Mouse (Mus musculus) central nervous system, embryonic 18 days (tissue): ENCODE data around the gene S100a3. TPM values are rescaled to one million over a fixed set of nuclear protein-coding genes. Genes with fewer than 3 reads are reported as not detected.

Experiments used
- polyA plus RNA-seq: library from polyadenylated mRNA; depleted of rRNA; stranded (reverse); fragments of >200 nt; gene quantifications from 2 replicates; pipeline ENCODE4 v1.2.3, GENCODE M21; 2012; rRNA removed

Gene S100a3
- polyA plus RNA-seq: 0.41 and 0.56 TPM in 2 replicates

DNA sequence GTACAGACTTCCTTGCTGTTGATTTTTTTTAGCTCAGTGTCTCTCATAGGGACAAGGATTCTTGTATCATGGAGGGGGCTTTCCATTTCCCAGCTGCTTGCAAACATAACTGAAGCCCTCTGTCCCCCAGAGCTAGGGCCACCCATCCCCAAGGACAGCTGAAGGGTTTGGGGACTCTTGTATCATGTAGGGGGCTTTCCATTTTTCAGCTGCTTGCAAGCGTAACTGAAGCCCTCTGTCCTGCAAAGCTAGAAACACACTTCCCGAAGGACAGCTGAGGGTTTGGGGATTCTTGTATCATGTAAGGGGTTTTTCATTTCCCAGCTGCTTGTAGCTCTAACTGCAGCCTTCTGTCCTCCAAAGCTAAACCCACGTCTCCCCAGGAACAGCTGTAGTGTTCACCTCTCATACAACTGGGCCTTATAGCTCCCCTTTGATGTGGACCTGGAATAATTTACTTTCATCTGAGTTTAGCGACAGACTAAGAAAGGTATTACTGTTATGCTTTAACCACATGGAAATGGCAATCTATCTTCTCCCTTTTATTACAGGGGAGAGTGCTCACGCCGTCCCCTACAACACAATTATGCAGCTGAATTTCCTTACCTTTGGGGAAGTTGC is at the start of gene S100a3:
TSS of gene S100a3 (plus strand) at position 571 of the 621 bp plus-strand sequence.

DNA sequence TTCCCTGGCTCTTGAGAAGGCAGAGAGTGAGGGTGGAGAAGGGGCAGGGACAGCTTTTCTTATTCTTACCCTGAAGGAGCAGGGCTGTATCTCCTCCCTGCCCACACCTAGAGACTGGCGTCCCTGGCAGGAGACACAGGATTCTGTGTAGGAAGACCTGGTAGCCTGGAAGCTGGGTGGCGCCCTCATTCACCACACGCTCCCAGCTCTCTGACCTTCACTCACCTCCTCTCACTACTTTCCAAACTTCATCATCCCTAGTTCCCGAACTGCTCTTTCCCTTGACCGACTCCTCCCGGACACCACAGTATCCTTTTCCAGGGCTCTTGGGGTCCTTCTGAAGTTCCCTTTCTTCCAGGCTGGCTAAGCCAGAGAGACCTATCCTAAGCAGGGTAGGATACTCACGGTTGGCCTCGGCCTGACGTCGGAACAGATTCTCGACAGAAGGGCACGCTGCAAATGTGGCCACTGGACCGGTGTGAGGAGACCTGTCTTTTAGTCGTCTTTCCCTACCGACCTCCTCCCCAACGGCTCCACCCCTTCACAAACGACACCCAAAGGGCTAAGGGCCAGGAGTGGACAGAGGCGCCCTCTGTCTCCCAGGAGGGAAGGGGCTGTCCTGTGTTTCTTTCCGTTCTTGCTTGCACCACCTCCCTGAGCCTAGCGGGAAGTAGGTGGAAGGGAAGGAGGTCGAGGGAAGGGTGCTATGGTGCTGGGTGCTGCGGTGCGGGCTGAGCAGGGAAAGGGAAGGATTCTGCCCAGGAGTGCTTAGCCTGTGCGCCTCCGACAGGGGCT is 46.4 kb upstream of the S100a3 start, which contains the start of the genes S100a1 and S100a13:
TSS of gene S100a1 (minus strand) at position 597 of the 795 bp plus-strand sequence.
TSS of gene S100a13 (plus strand) at position 640 of the 795 bp plus-strand sequence.

GRCm38 (mm10) chr3:90526580-90526979 is 33.8 kb upstream of the S100a3 start, which contains the start of gene S100a14:
Gene S100a14 (plus strand): TSS chr3:90526856.

DNA sequence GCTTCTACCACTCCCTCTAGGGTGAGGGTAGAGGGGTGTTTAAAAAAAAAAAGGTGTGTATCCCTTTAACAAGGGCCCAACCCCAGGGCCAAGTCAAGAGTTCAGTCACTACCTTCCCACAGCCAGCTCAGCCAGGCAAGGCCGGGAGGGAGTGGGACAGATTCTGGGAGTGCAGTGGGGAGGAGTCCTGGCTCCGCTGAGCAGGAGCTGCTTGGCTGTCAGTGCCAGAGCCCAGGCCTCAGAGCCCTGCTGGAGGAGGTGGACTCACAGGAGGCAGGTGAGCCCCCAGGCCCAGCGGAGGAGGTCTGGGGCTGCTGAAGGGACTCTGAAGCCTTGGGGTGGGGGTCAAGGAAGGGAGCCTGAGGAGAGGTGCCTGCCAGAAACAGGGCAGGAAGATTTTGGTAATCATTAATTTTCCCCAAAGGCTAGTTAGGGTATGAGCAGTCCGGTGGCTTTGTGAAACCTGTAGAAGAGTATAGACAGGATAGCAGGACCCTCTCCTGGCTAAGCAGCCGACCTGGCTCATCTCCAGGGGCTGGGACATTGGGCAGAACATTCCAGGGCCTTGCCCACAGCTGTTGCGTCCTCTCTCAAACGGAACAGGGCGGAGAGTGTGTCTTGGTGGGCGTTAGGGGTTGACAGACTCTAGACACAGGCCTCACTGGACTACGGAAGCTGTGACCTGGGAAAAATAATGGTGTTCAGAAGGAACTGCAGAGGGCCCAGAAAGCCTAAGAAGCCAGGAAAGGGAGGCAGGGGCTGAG is 23.1 kb upstream of the S100a3 start, which contains the start of gene S100a16:
TSS of gene S100a16 (plus strand) at position 114 of the 764 bp plus-strand sequence.

DNA sequence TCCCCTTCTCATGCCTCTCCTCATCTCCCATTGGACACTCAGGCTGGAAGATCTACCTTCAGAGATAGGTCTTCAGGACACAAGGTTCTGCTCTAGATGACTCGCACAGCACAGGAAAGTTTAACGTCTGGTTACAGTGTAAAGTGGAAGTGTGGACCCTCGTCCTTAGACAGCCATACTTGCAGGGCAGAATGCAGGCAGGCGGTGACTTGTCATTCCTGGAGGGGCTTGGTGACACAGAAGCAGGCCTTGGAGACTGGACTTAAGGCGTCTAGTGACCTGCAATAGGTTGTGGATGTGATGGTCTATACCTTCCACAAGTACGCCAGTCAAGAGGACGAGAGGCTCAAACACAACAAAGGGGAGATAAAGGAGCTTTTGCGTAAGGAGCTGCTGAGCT is 29.6 kb downstream of the S100a3 start, which contains the start of gene S100a2:
TSS of gene S100a2 (plus strand) at position 301 of the 400 bp plus-strand sequence.

DNA sequence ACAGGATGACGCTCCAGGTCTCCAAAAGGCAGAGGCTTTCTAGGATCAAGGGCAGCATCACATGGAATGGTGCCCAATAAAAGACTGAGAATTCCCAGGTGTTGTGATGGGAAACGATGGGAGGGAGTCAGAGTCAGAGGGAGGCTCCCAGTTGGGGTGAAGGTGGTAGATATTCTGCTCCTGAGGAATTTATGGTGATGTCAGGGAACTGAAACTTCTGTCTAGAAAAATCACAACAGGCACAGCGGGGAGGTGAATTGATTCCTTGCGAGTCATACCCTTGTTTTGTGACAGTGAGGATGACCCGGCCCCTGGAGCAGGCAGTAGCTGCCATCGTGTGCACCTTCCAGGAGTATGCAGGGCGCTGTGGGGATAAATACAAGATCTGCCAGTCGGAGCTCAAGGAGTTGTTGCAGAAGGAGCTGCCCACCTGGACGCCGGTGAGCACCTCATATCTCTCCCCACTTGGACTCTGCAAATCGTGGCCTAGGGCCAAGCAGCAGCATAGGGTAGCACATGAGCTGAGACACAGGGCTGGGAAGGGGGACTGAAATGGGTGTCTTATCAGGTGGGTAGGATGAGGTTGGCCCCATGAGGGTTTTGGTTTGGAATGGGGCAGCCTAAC is 41.2 kb downstream of the S100a3 start, which contains the start of gene Gm42674:
TSS of gene Gm42674 (plus strand) at position 419 of the 625 bp plus-strand sequence.

DNA sequence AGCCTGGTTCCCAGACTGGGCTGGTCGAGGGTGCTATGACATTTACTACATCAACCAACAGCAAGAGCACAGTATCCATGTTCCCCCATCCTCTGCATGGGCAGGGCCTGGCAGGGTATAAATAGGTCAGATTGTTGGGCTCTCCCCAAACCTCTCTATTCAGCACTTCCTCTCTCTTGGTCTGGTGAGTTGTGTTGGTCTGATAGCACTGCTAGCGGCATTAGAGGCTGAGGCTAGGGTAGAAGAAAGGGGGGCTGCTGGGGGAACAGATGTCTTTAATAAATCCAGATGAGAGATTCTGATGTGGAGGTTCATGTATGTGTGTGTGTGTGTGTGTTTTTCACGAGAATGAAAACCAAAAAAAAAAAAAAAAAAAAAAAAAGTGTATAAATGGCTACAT is 43.2 kb downstream of the S100a3 start, which contains the start of gene S100a4:
TSS of gene S100a4 (plus strand) at position 149 of the 400 bp plus-strand sequence.

DNA sequence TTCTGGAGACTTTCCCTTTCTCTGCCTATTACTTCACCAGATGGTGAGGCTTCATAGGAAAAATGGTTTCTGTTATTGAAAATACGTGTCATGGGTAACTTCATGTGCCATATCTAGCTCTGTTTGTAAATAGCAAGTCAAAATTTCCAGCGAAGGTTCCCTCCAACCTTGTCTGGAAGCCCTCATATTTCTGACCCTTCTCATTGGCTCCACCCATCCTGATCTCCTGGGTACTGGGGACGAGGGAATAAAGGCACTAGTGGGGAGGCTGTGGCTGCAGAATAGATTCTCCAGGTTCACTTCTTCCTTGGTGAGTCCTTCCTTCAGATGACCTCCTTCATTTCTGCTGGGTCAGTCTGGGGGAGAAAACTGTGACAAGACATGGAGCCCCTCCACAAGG is 47.8 kb downstream of the S100a3 start, which contains the start of gene S100a5:
TSS of gene S100a5 (plus strand) at position 301 of the 400 bp plus-strand sequence.

GRCm38 (mm10) chr3:90612728-90613291 is 52.4 kb downstream of the S100a3 start, which contains the start of gene S100a6:
Gene S100a6 (plus strand): TSS chr3:90612882.

Other genes starting within 250 kb of the S100a3 start
- gene Slc27a3, start 170.6 kb upstream of the S100a3 start, polyA plus RNA-seq: 52.9 and 54.6 TPM in 2 replicates
- 53.9 and 55.9 TPM in 2 replicates for gene Ints3, start 127.0 kb upstream of the S100a3 start, polyA plus RNA-seq
- gene Npr1, start 94.7 kb upstream of the S100a3 start, polyA plus RNA-seq: 5.7 and 6.3 TPM in 2 replicates
- gene Ilf2, start 84.5 kb upstream of the S100a3 start, polyA plus RNA-seq: 168 and 169 TPM in 2 replicates
- gene Snapin, start 69.5 kb upstream of the S100a3 start, polyA plus RNA-seq: 46.0 and 48.7 TPM in 2 replicates
- 200 and 201 TPM in 2 replicates for gene Chtop, start 51.1 kb upstream of the S100a3 start, polyA plus RNA-seq
- 36.3 and 42.0 TPM in 2 replicates for gene S100a1, start 46.2 kb upstream of the S100a3 start, polyA plus RNA-seq
- 12.6 and 13.2 TPM in 2 replicates for gene S100a13, start 46.1 kb upstream of the S100a3 start, polyA plus RNA-seq
- gene S100a14, start 33.7 kb upstream of the S100a3 start, polyA plus RNA-seq: 0.16 and 6.2 TPM in 2 replicates
- gene S100a16, start 23.3 kb upstream of the S100a3 start, polyA plus RNA-seq: 31.4 and 33.1 TPM in 2 replicates
- gene S100a2, start 29.7 kb downstream of the S100a3 start, polyA plus RNA-seq: not detected in 2 replicates
- not detected in 2 replicates for gene Gm42674, start 41.3 kb downstream of the S100a3 start, polyA plus RNA-seq
- gene S100a4, start 43.2 kb downstream of the S100a3 start, polyA plus RNA-seq: 6.6 and 8.4 TPM in 2 replicates
- gene S100a5, start 47.9 kb downstream of the S100a3 start, polyA plus RNA-seq: not detected in 2 replicates
- 28.5 and 123 TPM in 2 replicates for gene S100a6, start 52.3 kb downstream of the S100a3 start, polyA plus RNA-seq
- 0.27 and 0.60 TPM in 2 replicates for gene S100a7a, start 93.4 kb downstream of the S100a3 start, polyA plus RNA-seq
- 1.2 and 7.6 TPM in 2 replicates for gene S100a8, start 108.4 kb downstream of the S100a3 start, polyA plus RNA-seq
- gene S100a9, start 135.1 kb downstream of the S100a3 start, polyA plus RNA-seq: 3.2 and 15.0 TPM in 2 replicates
- not detected in 2 replicates for gene Pglyrp4, start 166.3 kb downstream of the S100a3 start, polyA plus RNA-seq
- gene Gm5849, start 217.3 kb downstream of the S100a3 start, polyA plus RNA-seq: not detected in 2 replicates